Mouse (Mus musculus): ENCODE measurements around the gene Ankrd28.
A peak's percentile ranks its signal among the peaks of the same experiment; 100 is the strongest.

Gene Ankrd28

GRCm38 (mm10) chr14:31715669-31716068 lies 114.8 kb downstream of the Ankrd28 start:
- DNase-seq (ENCODE audit: low spot score), result no peak

GRCm38 (mm10) chr14:31709343-31709742 lies 121.1 kb downstream of the Ankrd28 start:
- DNase-seq (ENCODE audit: low spot score), result no peak

GRCm38 (mm10) chr14:31700376-31700775 lies 130.1 kb downstream of the Ankrd28 start:
- no peak for DNase-seq (ENCODE audit: low spot score)

GRCm38 (mm10) chr14:31697755-31698154 lies 132.7 kb downstream of the Ankrd28 start:
- no peak for DNase-seq (ENCODE audit: low spot score)

- DNase-seq (ENCODE audit: low spot score), result no peak
Observed at GRCm38 (mm10) chr14:31697346-31697745, 133.1 kb downstream of the Ankrd28 start.

GRCm38 (mm10) chr14:31696985-31697303 lies 133.5 kb downstream of the Ankrd28 start:
- DNase-seq (ENCODE audit: low spot score), result no peak

- no peak for DNase-seq (ENCODE audit: low spot score)
Observed at GRCm38 (mm10) chr14:31696206-31696984, 134.1 kb downstream of the Ankrd28 start.

GRCm38 (mm10) chr14:31692536-31692935 lies 137.9 kb downstream of the Ankrd28 start:
- DNase-seq (ENCODE audit: low spot score), result no peak

GRCm38 (mm10) chr14:31686231-31686630 lies 144.2 kb downstream of the Ankrd28 start:
- no peak for DNase-seq (ENCODE audit: low spot score)

- DNase-seq (ENCODE audit: low spot score), result no peak
Observed at GRCm38 (mm10) chr14:31685680-31686079, 144.8 kb downstream of the Ankrd28 start.

- no peak for DNase-seq (ENCODE audit: low spot score)
Observed at GRCm38 (mm10) chr14:31684343-31685040, 146.0 kb downstream of the Ankrd28 start.

- no peak for DNase-seq (ENCODE audit: low spot score)
Observed at GRCm38 (mm10) chr14:31683610-31684009, 146.8 kb downstream of the Ankrd28 start.

GRCm38 (mm10) chr14:31681931-31682555 lies 148.4 kb downstream of the Ankrd28 start:
- DNase-seq (ENCODE audit: low spot score), result no peak

- peak; percentile 58 for DNase-seq (ENCODE audit: low spot score)
Observed at GRCm38 (mm10) chr14:31681291-31681690, 149.2 kb downstream of the Ankrd28 start.

GRCm38 (mm10) chr14:31680656-31681055 lies 149.8 kb downstream of the Ankrd28 start:
- no peak for DNase-seq (ENCODE audit: low spot score)

- DNase-seq (ENCODE audit: low spot score), result no peak
Observed at GRCm38 (mm10) chr14:31671635-31672320, 158.7 kb downstream of the Ankrd28 start.

- DNase-seq (ENCODE audit: low spot score), result peak; percentile 54
Observed at GRCm38 (mm10) chr14:31669642-31670490, 160.6 kb downstream of the Ankrd28 start.

GRCm38 (mm10) chr14:31669161-31669611 lies 161.3 kb downstream of the Ankrd28 start:
- DNase-seq (ENCODE audit: low spot score), result peak; percentile 71

- DNase-seq (ENCODE audit: low spot score), result peak; percentile 48
Observed at GRCm38 (mm10) chr14:31668326-31668725, 162.1 kb downstream of the Ankrd28 start.

- DNase-seq (ENCODE audit: low spot score), result no peak
Observed at GRCm38 (mm10) chr14:31667741-31668140, 162.7 kb downstream of the Ankrd28 start.

- no peak for DNase-seq (ENCODE audit: low spot score)
Observed at GRCm38 (mm10) chr14:31666931-31667705, 163.3 kb downstream of the Ankrd28 start.
